Mouse (Mus musculus): ENCODE measurements at regions not wholly inside any gene's neighbourhood (a gene's known extent, or its start where the extent isn't known, plus 50 kb on each side); places are given as distances from the start of the nearest gene placed in this dataset.

GRCm38 (mm10) chr13:119310013-119310412 lies 118.4 kb upstream of the Paip1 start:
- no peak overlapping the region for H3K4me2 ChIP-seq (ENCODE audit: low read length)
- no peak overlapping the region for H3K27ac ChIP-seq (ENCODE audit: low read depth)
- WGBS: 86% methylated on average over 3 of the region's 3 CpGs
- no peaks in the 10 kb centered on the region for H3K4me1 ChIP-seq (replicated peaks; ENCODE audit: control insufficient read depth, insufficient read depth, low read length)
- no peak for DNase-seq (ENCODE audit: low spot score)
- no peaks in the 10 kb centered on the region for H3K36me3 ChIP-seq (ENCODE audit: control insufficient read depth, insufficient read depth, low read length)
- no peak overlapping the region for H3K9ac ChIP-seq (ENCODE audit: low read length)
- H3K9me3 ChIP-seq (ENCODE audit: control insufficient read depth, low read length): no peaks in the 10 kb centered on the region
- ATAC-seq (replicated peaks; ENCODE audit: low FRiP score, low TSS enrichment, low read depth): no peak
- H3K27me3 ChIP-seq (replicated peaks; ENCODE audit: control insufficient read depth, insufficient read depth, low read length): no peaks in the 10 kb centered on the region
- no peak overlapping the region for H3K4me3 ChIP-seq (ENCODE audit: low read depth, low read length)

DNA sequence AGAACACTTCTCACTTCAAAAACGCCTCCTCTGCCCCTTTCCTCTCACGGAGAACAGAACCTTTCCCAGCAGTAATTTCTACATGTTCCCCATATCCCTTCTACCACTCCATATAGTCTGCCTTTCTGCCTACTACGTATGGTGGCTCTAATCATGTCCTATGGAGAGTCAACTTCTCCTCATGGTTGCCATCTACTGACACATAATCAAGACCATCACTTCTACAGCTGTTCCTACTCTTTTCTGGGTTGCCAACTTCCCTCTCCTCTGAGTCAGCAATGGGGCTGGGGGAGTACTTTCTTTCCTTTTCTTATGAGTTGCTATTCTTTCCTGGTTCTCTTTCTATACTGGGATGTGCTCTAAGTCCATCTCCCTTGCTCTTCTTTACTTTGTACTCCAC lies 114.0 kb upstream of the Paip1 start:
- H3K4me2 ChIP-seq (ENCODE audit: low read length): no peak overlapping the region
- ATAC-seq (replicated peaks; ENCODE audit: low FRiP score, low TSS enrichment, low read depth) (no peak), DNase-seq (ENCODE audit: low spot score) (no peak)
- no peak overlapping the region for H3K27ac ChIP-seq (ENCODE audit: low read depth)
- WGBS: 71% methylated on average over 3 of the region's 3 CpGs
- H3K9me3 ChIP-seq (ENCODE audit: control insufficient read depth, low read length): no peaks in the 10 kb centered on the region
- no peaks in the 10 kb centered on the region for H3K4me1 ChIP-seq (replicated peaks; ENCODE audit: control insufficient read depth, insufficient read depth, low read length)
- H3K4me3 ChIP-seq (ENCODE audit: low read depth, low read length): no peak overlapping the region
- no peaks in the 10 kb centered on the region for H3K27me3 ChIP-seq (replicated peaks; ENCODE audit: control insufficient read depth, insufficient read depth, low read length)
- H3K9ac ChIP-seq (ENCODE audit: low read length): no peak overlapping the region
- H3K36me3 ChIP-seq (ENCODE audit: control insufficient read depth, insufficient read depth, low read length): no peaks in the 10 kb centered on the region

GRCm38 (mm10) chr13:119318358-119318757 lies 110.0 kb upstream of the Paip1 start:
- no peak overlapping the region for H3K27ac ChIP-seq (ENCODE audit: low read depth)
- H3K9me3 ChIP-seq (ENCODE audit: control insufficient read depth, low read length): no peaks in the 10 kb centered on the region
- DNase-seq (ENCODE audit: low spot score): no peak
- H3K36me3 ChIP-seq (ENCODE audit: control insufficient read depth, insufficient read depth, low read length): no peaks in the 10 kb centered on the region
- H3K9ac ChIP-seq (ENCODE audit: low read length): no peak overlapping the region
- H3K27me3 ChIP-seq (replicated peaks; ENCODE audit: control insufficient read depth, insufficient read depth, low read length): no peaks in the 10 kb centered on the region
- H3K4me1 ChIP-seq (replicated peaks; ENCODE audit: control insufficient read depth, insufficient read depth, low read length): no peaks in the 10 kb centered on the region
- H3K4me2 ChIP-seq (ENCODE audit: low read length): no peak overlapping the region
- no peak for ATAC-seq (replicated peaks; ENCODE audit: low FRiP score, low TSS enrichment, low read depth)
- H3K4me3 ChIP-seq (ENCODE audit: low read depth, low read length): no peak overlapping the region
- 77% methylated on average over 1 of the region's 1 CpGs for WGBS

DNA sequence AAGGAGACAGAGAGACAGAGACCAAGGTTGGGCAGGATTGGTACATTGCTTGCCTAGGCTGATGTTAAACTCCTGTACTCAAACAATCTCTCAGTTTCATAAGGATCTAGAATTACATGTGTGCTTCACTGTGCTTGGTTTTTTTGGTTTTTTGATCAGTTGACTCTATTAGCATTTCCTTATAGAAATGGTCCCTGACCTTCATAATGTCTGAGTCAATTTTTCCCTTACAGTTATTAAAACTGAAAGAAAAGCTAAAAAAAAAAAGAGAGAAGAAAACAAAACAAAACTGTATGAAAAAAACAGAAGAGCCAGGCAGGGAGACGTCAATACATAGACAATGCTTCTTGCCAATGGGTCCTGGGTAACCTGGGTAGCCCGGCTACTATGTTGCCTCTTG lies 102.9 kb upstream of the Paip1 start:
- 88% methylated on average over 2 of the region's 2 CpGs for WGBS
- no peak for ATAC-seq (replicated peaks; ENCODE audit: low FRiP score, low TSS enrichment, low read depth)

GRCm38 (mm10) chr13:119326877-119327625 lies 101.3 kb upstream of the Paip1 start:
- 86% methylated on average over 5 of the region's 5 CpGs for WGBS

More for the DNA sequence above, 102.9 kb upstream of the Paip1 start:
- H3K9ac ChIP-seq (ENCODE audit: low read length): no peak overlapping the region
- no peak overlapping the region for H3K27ac ChIP-seq (ENCODE audit: low read depth)
- H3K36me3 ChIP-seq (ENCODE audit: control insufficient read depth, insufficient read depth, low read length): no peaks in the 10 kb centered on the region
- no peak overlapping the region for H3K4me3 ChIP-seq (ENCODE audit: low read depth, low read length)
- no peaks in the 10 kb centered on the region for H3K4me1 ChIP-seq (replicated peaks; ENCODE audit: control insufficient read depth, insufficient read depth, low read length)
- no peaks in the 10 kb centered on the region for H3K27me3 ChIP-seq (replicated peaks; ENCODE audit: control insufficient read depth, insufficient read depth, low read length)
- H3K4me2 ChIP-seq (ENCODE audit: low read length): no peak overlapping the region
- DNase-seq (ENCODE audit: low spot score): no peak
- H3K9me3 ChIP-seq (ENCODE audit: control insufficient read depth, low read length): no peaks in the 10 kb centered on the region

GRCm38 (mm10) chr13:119328731-119329130 lies 99.7 kb upstream of the Paip1 start:
- Histone ChIP-seq H3K4me2 (ENCODE audit: low read length) (no peak overlapping the region), H3K36me3 (ENCODE audit: control insufficient read depth, insufficient read depth, low read length) (no peaks in the 10 kb centered on the region), H3K27ac (ENCODE audit: low read depth) (no peak overlapping the region), H3K9ac (ENCODE audit: low read length) (no peak overlapping the region), H3K27me3 (replicated peaks; ENCODE audit: control insufficient read depth, insufficient read depth, low read length) (no peaks in the 10 kb centered on the region), H3K4me1 (replicated peaks; ENCODE audit: control insufficient read depth, insufficient read depth, low read length) (no peaks in the 10 kb centered on the region), H3K9me3 (ENCODE audit: control insufficient read depth, low read length) (no peaks in the 10 kb centered on the region), H3K4me3 (ENCODE audit: low read depth, low read length) (no peak overlapping the region)
- no peak for DNase-seq (ENCODE audit: low spot score)
- 83% methylated on average over 4 of the region's 4 CpGs for WGBS
- no peak for ATAC-seq (replicated peaks; ENCODE audit: low FRiP score, low TSS enrichment, low read depth)

More at GRCm38 (mm10) chr13:119326877-119327625, 101.3 kb upstream of the Paip1 start:
- no peaks in the 10 kb centered on the region for H3K4me1 ChIP-seq (replicated peaks; ENCODE audit: control insufficient read depth, insufficient read depth, low read length)
- H3K9me3 ChIP-seq (ENCODE audit: control insufficient read depth, low read length): no peaks in the 10 kb centered on the region
- H3K36me3 ChIP-seq (ENCODE audit: control insufficient read depth, insufficient read depth, low read length): no peaks in the 10 kb centered on the region
- ATAC-seq (replicated peaks; ENCODE audit: low FRiP score, low TSS enrichment, low read depth) (no peak), DNase-seq (ENCODE audit: low spot score) (no peak)
- H3K4me3 ChIP-seq (ENCODE audit: low read depth, low read length): no peak overlapping the region
- no peaks in the 10 kb centered on the region for H3K27me3 ChIP-seq (replicated peaks; ENCODE audit: control insufficient read depth, insufficient read depth, low read length)
- no peak overlapping the region for H3K27ac ChIP-seq (ENCODE audit: low read depth)
- no peak overlapping the region for H3K9ac ChIP-seq (ENCODE audit: low read length)
- no peak overlapping the region for H3K4me2 ChIP-seq (ENCODE audit: low read length)

DNA sequence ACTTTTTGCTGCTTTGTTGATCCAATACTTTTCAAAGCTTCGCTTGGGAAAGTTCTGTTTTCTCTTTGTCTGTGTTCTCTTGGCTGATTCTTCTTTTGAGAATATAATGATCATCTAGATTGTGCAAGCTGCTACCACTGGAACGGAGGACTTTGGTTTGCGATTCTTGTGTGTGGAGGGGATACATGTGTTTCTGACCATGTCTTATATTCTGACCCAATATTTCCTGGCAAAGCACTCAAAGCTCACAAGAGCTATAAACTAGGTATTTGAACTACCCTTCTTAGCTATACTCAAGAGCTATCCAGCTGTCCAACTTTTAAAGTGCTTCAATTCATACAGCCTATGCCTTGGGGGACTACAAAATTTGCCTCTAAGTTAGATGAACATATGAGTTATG lies 96.6 kb upstream of the Paip1 start:
- DNase-seq (ENCODE audit: low spot score) (no peak), ATAC-seq (replicated peaks; ENCODE audit: low FRiP score, low TSS enrichment, low read depth) (no peak)
- Histone ChIP-seq H3K9me3 (ENCODE audit: control insufficient read depth, low read length) (no peaks in the 10 kb centered on the region), H3K4me2 (ENCODE audit: low read length) (no peak overlapping the region), H3K27ac (ENCODE audit: low read depth) (no peak overlapping the region), H3K27me3 (replicated peaks; ENCODE audit: control insufficient read depth, insufficient read depth, low read length) (no peaks in the 10 kb centered on the region), H3K4me3 (ENCODE audit: low read depth, low read length) (no peak overlapping the region), H3K9ac (ENCODE audit: low read length) (no peak overlapping the region), H3K36me3 (ENCODE audit: control insufficient read depth, insufficient read depth, low read length) (peaks cover 16% of the 10 kb centered on the region), H3K4me1 (replicated peaks; ENCODE audit: control insufficient read depth, insufficient read depth, low read length) (no peaks in the 10 kb centered on the region)
- WGBS: 92% methylated on average over 3 of the region's 3 CpGs

GRCm38 (mm10) chr13:119333915-119334314 lies 94.5 kb upstream of the Paip1 start:
- no peak overlapping the region for H3K4me2 ChIP-seq (ENCODE audit: low read length)
- ATAC-seq (replicated peaks; ENCODE audit: low FRiP score, low TSS enrichment, low read depth) (no peak), DNase-seq (ENCODE audit: low spot score) (no peak)
- H3K9me3 ChIP-seq (ENCODE audit: control insufficient read depth, low read length): no peaks in the 10 kb centered on the region
- H3K27ac ChIP-seq (ENCODE audit: low read depth): no peak overlapping the region
- WGBS: 85% methylated on average over 6 of the region's 6 CpGs
- H3K9ac ChIP-seq (ENCODE audit: low read length): no peak overlapping the region
- peaks cover 31% of the 10 kb centered on the region for H3K36me3 ChIP-seq (ENCODE audit: control insufficient read depth, insufficient read depth, low read length)
- H3K27me3 ChIP-seq (replicated peaks; ENCODE audit: control insufficient read depth, insufficient read depth, low read length): no peaks in the 10 kb centered on the region
- H3K4me1 ChIP-seq (replicated peaks; ENCODE audit: control insufficient read depth, insufficient read depth, low read length): no peaks in the 10 kb centered on the region
- H3K4me3 ChIP-seq (ENCODE audit: low read depth, low read length): no peak overlapping the region

GRCm38 (mm10) chr13:119337861-119338260 lies 90.5 kb upstream of the Paip1 start:
- no peaks in the 10 kb centered on the region for H3K4me1 ChIP-seq (replicated peaks; ENCODE audit: control insufficient read depth, insufficient read depth, low read length)
- WGBS: 89% methylated on average over 5 of the region's 5 CpGs
- DNase-seq (ENCODE audit: low spot score): no peak
- H3K27me3 ChIP-seq (replicated peaks; ENCODE audit: control insufficient read depth, insufficient read depth, low read length): no peaks in the 10 kb centered on the region
- no peak overlapping the region for H3K9ac ChIP-seq (ENCODE audit: low read length)
- no peak for ATAC-seq (replicated peaks; ENCODE audit: low FRiP score, low TSS enrichment, low read depth)
- peaks cover 31% of the 10 kb centered on the region for H3K36me3 ChIP-seq (ENCODE audit: control insufficient read depth, insufficient read depth, low read length)
- H3K4me2 ChIP-seq (ENCODE audit: low read length): no peak overlapping the region
- no peaks in the 10 kb centered on the region for H3K9me3 ChIP-seq (ENCODE audit: control insufficient read depth, low read length)
- H3K4me3 ChIP-seq (ENCODE audit: low read depth, low read length): no peak overlapping the region
- no peak overlapping the region for H3K27ac ChIP-seq (ENCODE audit: low read depth)

Measured in intestine, embryonic 14.5 days (tissue).